Mouse (Mus musculus): Measurements from ENCODE around the gene Col16a1. TPM values are rescaled to one million over a fixed set of nuclear protein-coding genes. Genes with fewer than 3 reads are reported as not detected.

Col16a1 gene
- total and polyA plus RNA-seq, 2 experiments, result 1.9 to 2.0 TPM

DNA sequence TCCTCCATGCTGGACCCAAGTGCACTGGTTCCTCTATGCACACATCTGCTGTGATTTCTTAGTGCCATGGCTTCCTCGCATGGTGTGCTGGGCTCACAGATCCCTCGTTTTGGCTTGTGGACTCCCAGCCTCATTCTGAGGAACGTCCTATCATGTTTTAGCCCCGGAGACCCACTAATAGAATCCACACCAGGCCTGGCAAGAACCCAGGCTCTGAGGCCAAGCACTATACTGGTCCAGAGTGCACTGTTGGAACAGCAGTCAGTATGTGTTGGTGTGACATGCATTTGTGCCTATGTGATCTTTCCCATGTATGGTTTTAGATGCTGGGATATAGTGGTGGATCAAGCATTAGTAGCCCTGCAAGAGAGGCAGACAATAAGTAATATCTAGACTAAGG, 25.7 kb downstream of the Col16a1 start:
- no peaks in the 10 kb centered on the region for H3K79me2 ChIP-seq (ENCODE audit: control insufficient read depth, insufficient read depth, low read length)
- no peaks in the 10 kb centered on the region for H3K27me3 ChIP-seq (ENCODE audit: control insufficient read depth, insufficient read depth, low read length)
- no peak overlapping the region for H3K4me3 ChIP-seq (ENCODE audit: insufficient read depth, low read depth, low read length)
- 84% methylated on average over 4 of the region's 4 CpGs for WGBS
- DNase-seq (ENCODE audit: extremely low read depth, low read depth, low spot score), result no peak
- no peak overlapping the region for H3K9ac ChIP-seq (ENCODE audit: low read depth, low read length)
- no peaks in the 10 kb centered on the region for H3K36me3 ChIP-seq (ENCODE audit: control insufficient read depth, insufficient read depth, low read length)
- no peak overlapping the region for H3K27ac ChIP-seq (replicated peaks; ENCODE audit: insufficient read depth, low read depth, low read length)
- H3K4me1 ChIP-seq (ENCODE audit: control insufficient read depth, insufficient read depth, low read length), result no peaks in the 10 kb centered on the region
- TF ChIP-seq POLR2A (IDR thresholded peaks at IDR 0.05; ENCODE audit: extremely low read depth, insufficient read depth, low read length) (no peak), CTCF (IDR thresholded peaks at IDR 0.05; ENCODE audit: low read depth, low read length) (no peak)

DNA sequence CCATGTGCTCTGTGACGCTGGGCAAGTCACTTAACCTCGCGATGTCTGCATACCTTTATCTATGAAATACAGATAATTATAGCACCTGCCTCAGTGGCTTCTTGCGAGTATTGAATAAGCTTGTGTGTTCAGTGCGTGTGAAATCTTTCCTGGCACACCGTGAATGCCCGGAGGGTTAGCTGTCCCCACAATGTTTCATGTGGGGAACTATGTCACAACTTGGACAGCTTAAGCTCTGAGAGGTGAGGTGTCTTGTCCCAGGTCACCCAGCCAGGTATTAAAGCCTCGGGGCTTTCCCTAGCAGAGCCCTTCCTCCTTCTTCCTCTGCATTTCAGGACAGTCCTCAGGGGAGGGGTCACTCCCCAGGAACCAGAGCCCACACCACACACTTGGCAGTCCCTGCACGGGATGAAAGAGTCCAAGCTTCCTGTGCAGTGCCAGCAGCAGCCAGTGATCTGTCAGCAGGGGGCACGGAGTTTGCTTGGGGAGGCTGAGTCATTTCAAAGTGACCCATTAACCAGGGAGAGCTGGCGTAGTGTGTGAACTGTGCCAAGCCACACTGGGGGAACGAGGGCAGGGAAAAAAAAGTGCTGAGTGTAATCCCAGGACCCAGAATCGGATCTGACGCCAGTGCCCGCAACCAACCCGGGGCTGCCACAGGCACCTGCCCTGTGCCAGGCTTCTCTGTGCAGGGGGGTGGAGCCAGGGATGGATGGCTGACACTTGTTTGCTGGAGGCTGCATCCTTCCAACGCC, 27.3 kb downstream of the Col16a1 start:
- Histone ChIP-seq H3K4me1 (ENCODE audit: control insufficient read depth, insufficient read depth, low read length) (no peaks in the 10 kb centered on the region), H3K4me3 (ENCODE audit: insufficient read depth, low read depth, low read length) (no peak overlapping the region), H3K27ac (replicated peaks; ENCODE audit: insufficient read depth, low read depth, low read length) (no peak overlapping the region), H3K9ac (ENCODE audit: low read depth, low read length) (no peak overlapping the region), H3K36me3 (ENCODE audit: control insufficient read depth, insufficient read depth, low read length) (no peaks in the 10 kb centered on the region), H3K79me2 (ENCODE audit: control insufficient read depth, insufficient read depth, low read length) (no peaks in the 10 kb centered on the region), H3K27me3 (ENCODE audit: control insufficient read depth, insufficient read depth, low read length) (no peaks in the 10 kb centered on the region)
- 46% methylated on average over 17 of the region's 17 CpGs for WGBS
- TF ChIP-seq CTCF (IDR thresholded peaks at IDR 0.05; ENCODE audit: low read depth, low read length) (no peak), POLR2A (IDR thresholded peaks at IDR 0.05; ENCODE audit: extremely low read depth, insufficient read depth, low read length) (no peak)
- peak; percentile 80 for DNase-seq (ENCODE audit: extremely low read depth, low read depth, low spot score)

DNA sequence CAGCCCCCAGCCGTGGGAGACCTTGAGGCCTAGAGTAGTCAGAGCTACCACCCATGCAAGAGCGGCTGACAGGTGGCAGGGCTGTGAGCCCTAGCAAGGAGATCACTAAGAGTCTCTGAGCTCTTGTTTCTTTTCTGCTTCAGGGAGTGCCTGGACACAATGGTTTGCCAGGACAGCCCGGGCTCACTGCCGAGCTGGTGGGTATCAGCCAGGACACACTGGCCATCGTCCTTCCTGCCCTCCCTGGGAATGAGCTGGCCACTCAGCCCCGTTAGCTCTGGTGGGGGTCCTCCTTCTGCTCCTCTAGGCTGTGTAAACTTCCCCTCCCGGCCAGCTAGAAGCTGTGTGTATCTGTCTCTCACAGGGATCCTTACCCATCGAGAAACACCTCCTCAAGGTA, 29.2 kb downstream of the Col16a1 start:
- WGBS, result 53% methylated on average over 8 of the region's 8 CpGs
- no peak overlapping the region for H3K27ac ChIP-seq (replicated peaks; ENCODE audit: insufficient read depth, low read depth, low read length)

DNA sequence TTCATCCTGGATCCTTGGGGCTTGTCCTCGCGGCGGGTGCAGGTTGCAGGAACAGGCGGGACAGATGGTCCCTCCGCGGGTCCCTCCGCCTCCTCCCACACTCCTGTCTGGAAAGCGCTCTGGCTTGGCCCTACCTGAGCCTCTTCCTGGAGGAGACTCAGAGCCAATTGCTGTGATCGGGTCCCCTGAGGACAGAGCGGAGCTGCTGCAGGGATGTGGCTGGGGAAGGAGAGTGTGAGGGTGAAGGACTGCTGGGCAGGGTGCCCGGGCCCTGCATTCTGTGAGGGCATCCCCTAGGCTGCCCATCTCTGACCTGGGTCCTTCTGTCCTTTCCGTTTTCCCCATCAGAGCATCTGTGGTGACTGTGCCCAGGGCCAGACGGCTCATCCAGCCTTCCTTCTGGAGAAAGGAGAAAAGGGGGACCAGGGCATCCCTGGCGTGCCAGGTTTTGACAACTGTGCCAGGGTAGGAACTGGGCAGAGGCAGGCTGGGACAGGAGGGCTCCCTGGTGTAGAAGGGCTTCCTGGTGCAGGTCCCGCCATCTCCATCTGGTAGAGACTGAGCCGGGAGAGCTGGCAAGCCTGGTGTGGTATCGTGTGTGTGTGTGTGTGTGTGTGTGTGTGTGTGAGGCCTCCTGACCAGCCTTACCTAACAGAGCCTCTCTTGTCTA, 31.3 kb downstream of the Col16a1 start:
- H3K27ac ChIP-seq (replicated peaks; ENCODE audit: insufficient read depth, low read depth, low read length), result no peak overlapping the region
- TF ChIP-seq CTCF (IDR thresholded peaks at IDR 0.05; ENCODE audit: low read depth, low read length), result no peak
- TF ChIP-seq POLR2A (IDR thresholded peaks at IDR 0.05; ENCODE audit: extremely low read depth, insufficient read depth, low read length), result no peak
- H3K36me3 ChIP-seq (ENCODE audit: control insufficient read depth, insufficient read depth, low read length), result no peaks in the 10 kb centered on the region
- DNase-seq (ENCODE audit: extremely low read depth, low read depth, low spot score), result no peak
- no peak overlapping the region for H3K9ac ChIP-seq (ENCODE audit: low read depth, low read length)
- no peaks in the 10 kb centered on the region for H3K79me2 ChIP-seq (ENCODE audit: control insufficient read depth, insufficient read depth, low read length)
- 58% methylated on average over 17 of the region's 17 CpGs for WGBS
- no peaks in the 10 kb centered on the region for H3K4me1 ChIP-seq (ENCODE audit: control insufficient read depth, insufficient read depth, low read length)
- H3K27me3 ChIP-seq (ENCODE audit: control insufficient read depth, insufficient read depth, low read length), result no peaks in the 10 kb centered on the region
- H3K4me3 ChIP-seq (ENCODE audit: insufficient read depth, low read depth, low read length), result no peak overlapping the region

More for the DNA sequence above, 29.2 kb downstream of the Col16a1 start:
- Histone ChIP-seq H3K79me2 (ENCODE audit: control insufficient read depth, insufficient read depth, low read length) (no peaks in the 10 kb centered on the region), H3K4me3 (ENCODE audit: insufficient read depth, low read depth, low read length) (no peak overlapping the region), H3K9ac (ENCODE audit: low read depth, low read length) (no peak overlapping the region), H3K27me3 (ENCODE audit: control insufficient read depth, insufficient read depth, low read length) (no peaks in the 10 kb centered on the region), H3K36me3 (ENCODE audit: control insufficient read depth, insufficient read depth, low read length) (no peaks in the 10 kb centered on the region), H3K4me1 (ENCODE audit: control insufficient read depth, insufficient read depth, low read length) (no peaks in the 10 kb centered on the region)
- no peak for DNase-seq (ENCODE audit: extremely low read depth, low read depth, low spot score)
- TF ChIP-seq POLR2A (IDR thresholded peaks at IDR 0.05; ENCODE audit: extremely low read depth, insufficient read depth, low read length) (no peak), CTCF (IDR thresholded peaks at IDR 0.05; ENCODE audit: low read depth, low read length) (no peak)

DNA sequence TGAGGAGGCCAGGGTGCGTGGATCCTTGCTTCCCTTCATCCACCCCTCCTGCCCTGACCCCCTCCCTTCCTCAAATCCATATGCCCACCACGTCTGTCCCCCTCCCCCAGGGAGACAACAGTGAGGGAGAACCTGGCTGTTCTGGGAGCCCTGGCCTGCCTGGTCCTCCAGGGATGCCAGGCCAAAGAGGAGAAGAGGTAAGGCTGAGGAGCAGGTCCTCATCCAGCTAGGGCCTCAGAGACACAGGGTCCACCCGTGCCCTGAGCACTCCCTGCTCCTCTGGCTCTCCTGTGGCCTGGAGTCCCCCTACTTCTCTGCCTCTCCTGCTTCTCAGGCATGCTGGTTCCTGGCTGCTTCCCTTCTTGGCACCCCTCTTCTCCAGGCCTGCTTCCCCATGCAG, 31.9 kb downstream of the Col16a1 start:
- H3K27me3 ChIP-seq (ENCODE audit: control insufficient read depth, insufficient read depth, low read length), result no peaks in the 10 kb centered on the region; the same call in 1 of the 2 replicates
- whole genome bisulfite sequencing, result 57% methylated on average over 3 of the region's 3 CpGs

More for the DNA sequence above, 31.9 kb downstream of the Col16a1 start:
- no peak overlapping the region for H3K4me3 ChIP-seq (ENCODE audit: insufficient read depth, low read depth, low read length)
- H3K36me3 ChIP-seq (ENCODE audit: control insufficient read depth, insufficient read depth, low read length), result no peaks in the 10 kb centered on the region
- no peak for DNase-seq (ENCODE audit: extremely low read depth, low read depth, low spot score)
- H3K27ac ChIP-seq (replicated peaks; ENCODE audit: insufficient read depth, low read depth, low read length), result no peak overlapping the region
- H3K9ac ChIP-seq (ENCODE audit: low read depth, low read length), result no peak overlapping the region
- no peaks in the 10 kb centered on the region for H3K79me2 ChIP-seq (ENCODE audit: control insufficient read depth, insufficient read depth, low read length)
- no peaks in the 10 kb centered on the region for H3K4me1 ChIP-seq (ENCODE audit: control insufficient read depth, insufficient read depth, low read length)
- no peak for TF ChIP-seq CTCF (IDR thresholded peaks at IDR 0.05; ENCODE audit: low read depth, low read length)
- TF ChIP-seq POLR2A (IDR thresholded peaks at IDR 0.05; ENCODE audit: extremely low read depth, insufficient read depth, low read length), result no peak

Measured in liver, adult 2 months (tissue).